Mouse (Mus musculus): Measurements from ENCODE around the gene Pigq. TPM values are rescaled to one million over a fixed set of nuclear protein-coding genes. Genes with fewer than 3 reads are reported as not detected.

The Pigq gene
- polyA plus RNA-seq (2016; fragmentation: Nextera tagmentation; extraction: Ambion mirVana): 47.3 and 52.4 TPM in 2 replicates

- Histone ChIP-seq H3K9ac (replicated peaks) (no peak within 1 kb of the TSS), H3K27ac (no peak within 1 kb of the TSS), H3K27me3 (peaks cover 7% of the 10 kb centered on the region), H3K4me2 (no peak within 1 kb of the TSS; the same call in 1 of the 2 replicates), H3K4me3 (replicated peaks) (no peak within 1 kb of the TSS), H3K9me3 (no peaks in the 10 kb centered on the region), H3K4me1 (replicated peaks) (peaks cover 13% of the 10 kb centered on the region), H3K36me3 (no peaks in the 10 kb centered on the region; the same call in 1 of the 2 replicates)
- WGBS: 57% methylated on average over 6 of the region's 6 CpGs
- no peak for ATAC-seq (ENCODE audit: insufficient number of reproducible peaks, insufficient read depth, low FRiP score, low TSS enrichment, low read depth)
Measured at GRCm38 (mm10) chr17:25944366-25945163, at the start of gene Pigq, which contains the start of gene Nhlrc4. Pigq (minus strand) TSS chr17:25944936. Nhlrc4 (minus strand) TSS chr17:25944961.

GRCm38 (mm10) chr17:25993489-25993888, 48.8 kb upstream of the Pigq start:
- Histone ChIP-seq H3K9me3 (no peaks in the 10 kb centered on the region), H3K27me3 (no peaks in the 10 kb centered on the region), H3K9ac (replicated peaks) (no peak overlapping the region), H3K4me2 (no peak overlapping the region), H3K27ac (no peak overlapping the region), H3K4me3 (replicated peaks) (no peak overlapping the region), H3K4me1 (replicated peaks) (no peaks in the 10 kb centered on the region), H3K36me3 (peaks cover 85% of the 10 kb centered on the region)
- WGBS: 88% methylated on average over 3 of the region's 3 CpGs
- ATAC-seq (ENCODE audit: insufficient number of reproducible peaks, insufficient read depth, low FRiP score, low TSS enrichment, low read depth): no peak

DNA sequence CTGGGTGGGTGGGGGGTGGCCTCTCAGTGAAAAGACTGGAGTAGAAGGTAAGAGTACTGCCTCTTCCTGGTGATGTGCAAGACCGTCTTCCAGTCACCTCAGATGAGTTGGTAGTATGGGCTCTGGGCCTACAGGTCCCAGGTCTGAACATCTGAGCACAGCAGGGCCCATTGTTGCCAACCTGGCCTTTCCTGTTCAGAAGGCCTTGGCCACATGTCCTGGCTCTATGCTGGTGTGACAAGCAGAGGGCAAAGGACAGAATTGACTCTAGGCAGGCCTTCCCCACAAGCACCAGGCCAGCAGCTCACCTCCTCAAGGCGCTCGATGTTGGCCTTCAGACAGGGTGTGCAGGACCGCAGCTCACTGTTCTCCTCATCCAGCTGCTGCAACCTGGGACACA, 47.5 kb upstream of the Pigq start:
- Histone ChIP-seq H3K27ac (no peak overlapping the region), H3K4me3 (replicated peaks) (no peak overlapping the region), H3K36me3 (peaks cover 75% of the 10 kb centered on the region), H3K4me2 (no peak overlapping the region), H3K27me3 (no peaks in the 10 kb centered on the region), H3K4me1 (replicated peaks) (no peaks in the 10 kb centered on the region), H3K9ac (replicated peaks) (no peak overlapping the region), H3K9me3 (no peaks in the 10 kb centered on the region)
- 97% methylated on average over 4 of the region's 4 CpGs for WGBS
- ATAC-seq (ENCODE audit: insufficient number of reproducible peaks, insufficient read depth, low FRiP score, low TSS enrichment, low read depth): no peak

- peaks cover 62% of the 10 kb centered on the region for H3K36me3 ChIP-seq
Measured at GRCm38 (mm10) chr17:25990331-25990730, 45.6 kb upstream of the Pigq start.

GRCm38 (mm10) chr17:25985306-25986294, 40.9 kb upstream of the Pigq start, which contains the start of gene Capn15:
Capn15 (minus strand) TSS chr17:25985796.
- under 1% methylated on average over 91 of the region's 91 CpGs for WGBS

More at GRCm38 (mm10) chr17:25990331-25990730, 45.6 kb upstream of the Pigq start:
- Histone ChIP-seq H3K27ac (no peak overlapping the region), H3K9ac (replicated peaks) (0 out of 2 replicates have a peak overlapping the region, but pooled peaks have one; percentile 8), H3K4me3 (replicated peaks) (no peak overlapping the region), H3K9me3 (no peaks in the 10 kb centered on the region), H3K4me2 (no peak overlapping the region), H3K27me3 (no peaks in the 10 kb centered on the region), H3K4me1 (replicated peaks) (0 out of 2 replicates have a peak, but pooled peaks cover 3% of the 10 kb centered on the region)
- ATAC-seq (ENCODE audit: insufficient number of reproducible peaks, insufficient read depth, low FRiP score, low TSS enrichment, low read depth): no peak
- 90% methylated on average over 5 of the region's 5 CpGs for WGBS

GRCm38 (mm10) chr17:25984556-25985305, 40.0 kb upstream of the Pigq start:
- peak overlapping the region; percentile 82 for H3K4me3 ChIP-seq (replicated peaks)
- H3K36me3 ChIP-seq: peaks cover 10% of the 10 kb centered on the region
- no peaks in the 10 kb centered on the region for H3K27me3 ChIP-seq
- WGBS: 13% methylated on average over 17 of the region's 17 CpGs
- peak overlapping the region; percentile 87 for H3K27ac ChIP-seq
- no peaks in the 10 kb centered on the region for H3K9me3 ChIP-seq
- H3K4me2 ChIP-seq: peak overlapping the region; percentile 81
- peak overlapping the region; percentile 91 for H3K9ac ChIP-seq (replicated peaks)
- H3K4me1 ChIP-seq (replicated peaks): peaks cover 25% of the 10 kb centered on the region
- no peak for ATAC-seq (ENCODE audit: insufficient number of reproducible peaks, insufficient read depth, low FRiP score, low TSS enrichment, low read depth)

More at GRCm38 (mm10) chr17:25985306-25986294, 40.9 kb upstream of the Pigq start, which contains the start of gene Capn15:
- Histone ChIP-seq H3K4me3 (replicated peaks) (peak within 1 kb of the TSS; percentile 82), H3K27me3 (no peaks in the 10 kb centered on the region), H3K4me1 (replicated peaks) (peaks cover 25% of the 10 kb centered on the region), H3K9ac (replicated peaks) (peak within 1 kb of the TSS; percentile 91), H3K9me3 (no peaks in the 10 kb centered on the region), H3K4me2 (peak within 1 kb of the TSS; percentile 81), H3K27ac (peak within 1 kb of the TSS; percentile 87), H3K36me3 (peaks cover 19% of the 10 kb centered on the region)
- ATAC-seq (ENCODE audit: insufficient number of reproducible peaks, insufficient read depth, low FRiP score, low TSS enrichment, low read depth): peak; percentile 99

- peak overlapping the region; percentile 82 for H3K4me3 ChIP-seq (replicated peaks)
- H3K27me3 ChIP-seq: no peaks in the 10 kb centered on the region
- H3K27ac ChIP-seq: no peak overlapping the region
- no peak overlapping the region for H3K9ac ChIP-seq (replicated peaks)
- H3K4me1 ChIP-seq (replicated peaks): peaks cover 25% of the 10 kb centered on the region
- peaks cover 8% of the 10 kb centered on the region; the same call in 1 of the 2 replicates for H3K36me3 ChIP-seq
- H3K9me3 ChIP-seq: no peaks in the 10 kb centered on the region
- no peak for ATAC-seq (ENCODE audit: insufficient number of reproducible peaks, insufficient read depth, low FRiP score, low TSS enrichment, low read depth)
- peak overlapping the region; percentile 81 for H3K4me2 ChIP-seq
- WGBS: 94% methylated on average over 1 of the region's 1 CpGs
Measured at GRCm38 (mm10) chr17:25984066-25984465, 39.3 kb upstream of the Pigq start.

DNA sequence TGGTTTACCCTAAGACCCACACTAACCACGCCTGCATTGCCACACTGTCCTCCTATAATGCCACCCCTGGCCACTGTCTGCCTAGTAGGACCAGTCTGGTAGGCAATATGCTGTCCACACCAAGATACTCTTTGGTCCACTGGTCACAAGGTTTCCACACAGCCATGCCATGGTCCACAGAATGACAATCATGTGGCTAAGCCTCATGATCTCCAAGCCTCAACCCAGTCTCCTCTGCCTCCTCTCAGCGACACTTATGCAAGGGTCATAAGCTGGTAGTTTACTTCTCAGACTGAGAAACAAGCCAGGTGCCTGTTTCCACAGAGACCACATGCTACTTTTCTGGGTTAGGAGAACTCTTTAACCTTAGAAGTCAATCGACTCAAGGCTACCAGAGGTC, 38.2 kb upstream of the Pigq start:
- no peak overlapping the region for H3K4me2 ChIP-seq
- H3K27me3 ChIP-seq: no peaks in the 10 kb centered on the region
- peaks cover 25% of the 10 kb centered on the region for H3K4me1 ChIP-seq (replicated peaks)
- no peaks in the 10 kb centered on the region for H3K9me3 ChIP-seq
- H3K36me3 ChIP-seq: peaks cover 12% of the 10 kb centered on the region; the same call in 1 of the 2 replicates
- WGBS: 87% methylated on average over 3 of the region's 3 CpGs
- no peak overlapping the region for H3K27ac ChIP-seq
- no peak overlapping the region for H3K9ac ChIP-seq (replicated peaks)
- no peak overlapping the region for H3K4me3 ChIP-seq (replicated peaks)
- no peak for ATAC-seq (ENCODE audit: insufficient number of reproducible peaks, insufficient read depth, low FRiP score, low TSS enrichment, low read depth)

- no peak overlapping the region for H3K9ac ChIP-seq (replicated peaks)
- no peak overlapping the region for H3K4me3 ChIP-seq (replicated peaks)
- peaks cover 16% of the 10 kb centered on the region; the same call in 1 of the 2 replicates for H3K36me3 ChIP-seq
- no peak for ATAC-seq (ENCODE audit: insufficient number of reproducible peaks, insufficient read depth, low FRiP score, low TSS enrichment, low read depth)
- no peak overlapping the region for H3K4me2 ChIP-seq
- WGBS: 90% methylated on average over 5 of the region's 5 CpGs
- peaks cover 21% of the 10 kb centered on the region for H3K4me1 ChIP-seq (replicated peaks)
- H3K27ac ChIP-seq: no peak overlapping the region
- no peaks in the 10 kb centered on the region for H3K27me3 ChIP-seq
- H3K9me3 ChIP-seq: no peaks in the 10 kb centered on the region
Measured at GRCm38 (mm10) chr17:25980854-25981253, 36.1 kb upstream of the Pigq start.
